Mouse (Mus musculus) stomach, embryonic 16.5 days (tissue): ENCODE results near the gene Ccr9. TPM values are rescaled to one million over a fixed set of nuclear protein-coding genes. Genes with fewer than 3 reads are reported as not detected.
"Not testable (repeated sequence)": the region's sequence is repeated elsewhere in the genome, so short reads cannot be mapped to it uniquely, and the experiment has no call there.

Experiments
- ATAC-seq: fragments of 200-750 bp; cut with Nextera tagmentation; 2 replicates; pipeline ENCODE4 v1.8.0; 2017; ENCODE audit warnings: moderate number of reproducible peaks, moderate TSS enrichment; ENCODE audit not compliant: insufficient read depth, low FRiP score
- H3K27ac ChIP-seq: fragments of 300-500 bp; sonication (generic); 2 replicates; pipeline ENCODE4 v1.5.1; 2014; ENCODE audit warnings: low read length
- H3K27me3 ChIP-seq: fragments of 300-500 bp; sonication (generic); 2 replicates; pipeline ENCODE4 v1.6.1; 2014; ENCODE audit warnings: low read length, control low read depth, mixed read lengths; ENCODE audit not compliant: control insufficient read depth, insufficient read depth
- H3K36me3 ChIP-seq: fragments of 300-500 bp; sonication (generic); 2 replicates; pipeline ENCODE4 v1.6.1; 2014; ENCODE audit warnings: low read length; ENCODE audit not compliant: control insufficient read depth, insufficient read depth
- H3K4me1 ChIP-seq: fragments of 300-500 bp; sonication (generic); 2 replicates; pipeline ENCODE4 v1.6.1; 2014; ENCODE audit warnings: low read length, control low read depth, mixed read lengths; ENCODE audit not compliant: control insufficient read depth, insufficient read depth
- H3K4me2 ChIP-seq: fragments of 300-500 bp; sonication (generic); 2 replicates; pipeline ENCODE4 v1.6.1; 2014; ENCODE audit warnings: low read depth, low read length, mixed read lengths
- H3K4me3 ChIP-seq: fragments of 300-500 bp; sonication (generic); replicated peaks from 2 replicates; pipeline ENCODE4 v1.5.1; 2014; ENCODE audit warnings: mild to moderate bottlenecking, low read length
- H3K9ac ChIP-seq: fragments of 300-500 bp; sonication (generic); 2 replicates; pipeline ENCODE4 v1.6.1; 2014; ENCODE audit warnings: low read length
- H3K9me3 ChIP-seq: fragments of 300-500 bp; sonication (generic); replicated peaks from 2 replicates; pipeline ENCODE4 v1.6.1; 2016; ENCODE audit warnings: low read length, control low read depth; ENCODE audit not compliant: control insufficient read depth
- WGBS: fragments of 180-500 bp; shearing (Covaris S2); extraction: QIAGEN DNeasy Blood & Tissue Kit; methylation state at CpG from one replicate; pipeline ENCODE4 v1.1.7; 2014; 5-methylcytosine and 5-hydroxymethylcytosine counted together
- polyA plus RNA-seq: library from polyadenylated mRNA; unstranded; fragments of >200 nt; fragmentation: Nextera tagmentation; extraction: Ambion mirVana; gene quantifications from 2 replicates; pipeline ENCODE4 v1.2.1, GENCODE M21; 2015

The Ccr9 gene
- polyA plus RNA-seq, 1 experiment from 2014 or later = 0.41 TPM

GRCm38 (mm10) chr9:123763771-123764170, 85.5 kb downstream of the Ccr9 start:
- 80% methylated on average over 3 of the region's 3 CpGs for WGBS
- H3K9me3 ChIP-seq = no peaks in the 10 kb centered on the region
- H3K4me3 ChIP-seq = no peak overlapping the region
- H3K9ac ChIP-seq = no peak overlapping the region
- no peak overlapping the region for H3K27ac ChIP-seq
- H3K36me3 ChIP-seq = no peaks in the 10 kb centered on the region
- no peaks in the 10 kb centered on the region for H3K4me1 ChIP-seq
- no peak overlapping the region for H3K4me2 ChIP-seq
- ATAC-seq = no peak
- H3K27me3 ChIP-seq = no peaks in the 10 kb centered on the region

GRCm38 (mm10) chr9:123766996-123767395, 88.8 kb downstream of the Ccr9 start:
- WGBS = 74% methylated on average over 3 of the region's 3 CpGs
- H3K4me3 ChIP-seq = no peak overlapping the region
- H3K36me3 ChIP-seq = no peaks in the 10 kb centered on the region
- ATAC-seq = no peak
- H3K9ac ChIP-seq = no peak overlapping the region
- no peaks in the 10 kb centered on the region for H3K27me3 ChIP-seq
- no peak overlapping the region for H3K27ac ChIP-seq
- H3K9me3 ChIP-seq = no peaks in the 10 kb centered on the region
- no peaks in the 10 kb centered on the region for H3K4me1 ChIP-seq
- H3K4me2 ChIP-seq = no peak overlapping the region

GRCm38 (mm10) chr9:123768443-123768842, 90.2 kb downstream of the Ccr9 start:
- Histone ChIP-seq H3K27ac (no peak overlapping the region), H3K4me3 (no peak overlapping the region), H3K4me2 (no peak overlapping the region), H3K4me1 (no peaks in the 10 kb centered on the region), H3K9me3 (no peaks in the 10 kb centered on the region), H3K9ac (no peak overlapping the region), H3K27me3 (no peaks in the 10 kb centered on the region), H3K36me3 (no peaks in the 10 kb centered on the region)
- WGBS = 62% methylated on average over 1 of the region's 1 CpGs
- no peak for ATAC-seq

GRCm38 (mm10) chr9:123769532-123769931, 91.3 kb downstream of the Ccr9 start:
- no peak for ATAC-seq
- no peaks in the 10 kb centered on the region for H3K4me1 ChIP-seq
- H3K4me2 ChIP-seq = no peak overlapping the region
- no peaks in the 10 kb centered on the region for H3K9me3 ChIP-seq
- no peaks in the 10 kb centered on the region for H3K36me3 ChIP-seq
- H3K9ac ChIP-seq = no peak overlapping the region
- H3K27ac ChIP-seq = no peak overlapping the region
- H3K27me3 ChIP-seq = no peaks in the 10 kb centered on the region
- no peak overlapping the region for H3K4me3 ChIP-seq
- 38% methylated on average over 6 of the region's 6 CpGs for WGBS

- not testable (repeated sequence) for H3K9ac ChIP-seq, H3K4me1 ChIP-seq, H3K4me3 ChIP-seq, H3K27ac ChIP-seq, H3K27me3 ChIP-seq, H3K36me3 ChIP-seq, ATAC-seq, H3K9me3 ChIP-seq, H3K4me2 ChIP-seq
- 33% methylated on average over 2 of the region's 2 CpGs for WGBS
Measured at GRCm38 (mm10) chr9:123773299-123773698, 95.1 kb downstream of the Ccr9 start.

- Histone ChIP-seq H3K27ac (no peak overlapping the region), H3K27me3 (no peaks in the 10 kb centered on the region), H3K4me1 (no peaks in the 10 kb centered on the region), H3K4me2 (no peak overlapping the region), H3K9me3 (peaks cover 2% of the 10 kb centered on the region; the same call in 1 of the 2 replicates), H3K36me3 (peaks cover 18% of the 10 kb centered on the region), H3K9ac (no peak overlapping the region), H3K4me3 (no peak overlapping the region)
- ATAC-seq = peak; percentile 53; the same call in 1 of the 2 replicates
- 71% methylated on average over 4 of the region's 4 CpGs for WGBS
Measured at GRCm38 (mm10) chr9:123788855-123789529, 110.8 kb downstream of the Ccr9 start.

GRCm38 (mm10) chr9:123796174-123796573, 117.9 kb downstream of the Ccr9 start:
- ATAC-seq = no peak
- no peaks in the 10 kb centered on the region for H3K4me1 ChIP-seq
- peaks cover 23% of the 10 kb centered on the region for H3K36me3 ChIP-seq
- no peak overlapping the region for H3K4me3 ChIP-seq
- H3K4me2 ChIP-seq = no peak overlapping the region
- WGBS = 42% methylated on average over 3 of the region's 3 CpGs
- no peaks in the 10 kb centered on the region for H3K27me3 ChIP-seq
- H3K9me3 ChIP-seq = no peaks in the 10 kb centered on the region
- H3K27ac ChIP-seq = no peak overlapping the region
- no peak overlapping the region for H3K9ac ChIP-seq

- Histone ChIP-seq H3K9me3 (no peaks in the 10 kb centered on the region), H3K4me3 (no peak overlapping the region), H3K4me1 (no peaks in the 10 kb centered on the region), H3K36me3 (peaks cover 2% of the 10 kb centered on the region; the same call in 1 of the 2 replicates), H3K9ac (no peak overlapping the region), H3K27me3 (no peaks in the 10 kb centered on the region), H3K4me2 (no peak overlapping the region), H3K27ac (no peak overlapping the region)
- 96% methylated on average over 1 of the region's 1 CpGs for WGBS
- no peak for ATAC-seq
Measured at GRCm38 (mm10) chr9:123801527-123801926, 123.3 kb downstream of the Ccr9 start.

- H3K36me3 ChIP-seq = peaks cover 2% of the 10 kb centered on the region; the same call in 1 of the 2 replicates
- H3K9ac ChIP-seq = no peak overlapping the region
- no peaks in the 10 kb centered on the region for H3K4me1 ChIP-seq
- no peak overlapping the region for H3K4me3 ChIP-seq
- no peaks in the 10 kb centered on the region for H3K9me3 ChIP-seq
- ATAC-seq = no peak
- no peak overlapping the region for H3K27ac ChIP-seq
- H3K27me3 ChIP-seq = no peaks in the 10 kb centered on the region
- WGBS = 94% methylated on average over 2 of the region's 2 CpGs
- H3K4me2 ChIP-seq = no peak overlapping the region
Measured at GRCm38 (mm10) chr9:123802421-123802820, 124.2 kb downstream of the Ccr9 start.
